Mouse (Mus musculus): ENCODE data around the gene Exosc5. TPM values are rescaled to one million over a fixed set of nuclear protein-coding genes. Genes with fewer than 3 reads are reported as not detected.

The Exosc5 gene
- polyA plus RNA-seq, 1 experiment from 2014 or later, result 44.7 TPM

DNA sequence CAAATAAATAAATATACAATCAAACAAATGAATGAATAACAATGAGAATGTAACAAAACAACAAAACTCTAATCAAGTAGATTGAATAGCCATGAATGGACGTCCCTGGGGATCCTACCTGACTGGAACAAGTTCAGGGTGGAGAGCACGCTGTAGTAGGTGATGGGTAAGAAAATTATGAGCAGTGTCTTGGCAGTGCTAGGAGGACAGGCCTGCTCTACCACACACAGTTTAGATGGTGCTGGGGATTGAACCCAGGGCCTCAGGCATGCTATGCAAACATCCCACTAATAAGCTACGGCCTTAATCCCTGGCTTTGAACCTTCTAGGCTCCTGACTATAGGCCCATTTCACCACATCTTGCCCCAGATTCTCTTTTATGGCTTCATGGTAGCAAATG lies 58.5 kb downstream of the Exosc5 start:
- ATAC-seq (ENCODE audit: low FRiP score), result no peak
- Histone ChIP-seq H3K4me3 (0 out of 2 replicates have a peak overlapping the region, but pooled peaks have one; percentile 9), H3K4me1 (replicated peaks) (peaks cover 18% of the 10 kb centered on the region), H3K4me2 (peak overlapping the region; percentile 94), H3K27me3 (no peaks in the 10 kb centered on the region), H3K36me3 (peaks cover 64% of the 10 kb centered on the region), H3K27ac (no peak overlapping the region), H3K9ac (0 out of 2 replicates have a peak overlapping the region, but pooled peaks have one; percentile 75), H3K9me3 (no peaks in the 10 kb centered on the region)
- 92% methylated on average over 3 of the region's 3 CpGs for WGBS

DNA sequence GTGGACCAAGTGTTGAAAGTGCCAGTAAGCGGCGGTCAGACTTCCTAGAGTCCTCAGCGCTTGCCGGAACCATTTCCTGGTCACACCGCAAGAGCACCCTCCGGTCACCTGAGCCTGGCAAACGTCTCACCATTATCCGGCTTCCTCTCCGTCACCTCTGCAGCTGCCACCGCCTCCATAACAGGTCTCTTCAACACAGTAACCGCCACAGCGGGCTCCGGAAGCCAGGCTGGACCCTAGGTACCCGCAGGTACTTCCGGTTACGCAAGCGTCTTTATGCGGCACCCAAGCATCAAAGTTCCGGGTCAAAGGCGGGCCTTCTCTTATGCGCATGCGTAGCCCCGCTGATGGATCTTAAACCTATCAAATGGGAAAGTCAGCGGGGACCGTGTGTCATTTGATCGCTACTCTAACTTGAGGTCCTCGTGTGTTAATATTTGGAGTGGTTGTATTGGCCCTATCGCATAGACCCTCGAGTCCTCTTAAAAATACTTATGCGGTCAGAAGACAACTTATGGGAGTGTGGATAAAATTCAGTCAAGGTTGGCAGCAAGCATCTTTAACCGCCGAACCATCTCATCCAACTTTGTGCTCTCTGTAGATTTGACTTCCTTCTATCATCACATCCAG lies 59.9 kb downstream of the Exosc5 start, which contains the start of gene Ccdc97:
TSS of gene Ccdc97 (minus strand) at position 301 of the 630 bp plus-strand sequence.
- peak; percentile 86 for ATAC-seq (ENCODE audit: low FRiP score)
- peak within 1 kb of the TSS; percentile 75 for H3K9ac ChIP-seq
- H3K27ac ChIP-seq, result peak within 1 kb of the TSS; percentile 77
- no peaks in the 10 kb centered on the region for H3K9me3 ChIP-seq
- peak within 1 kb of the TSS; percentile 94 for H3K4me2 ChIP-seq
- H3K4me3 ChIP-seq, result peak within 1 kb of the TSS; percentile 53
- H3K4me1 ChIP-seq (replicated peaks), result peaks cover 18% of the 10 kb centered on the region
- 5% methylated on average over 32 of the region's 32 CpGs for WGBS
- H3K36me3 ChIP-seq, result peaks cover 64% of the 10 kb centered on the region
- no peaks in the 10 kb centered on the region for H3K27me3 ChIP-seq

DNA sequence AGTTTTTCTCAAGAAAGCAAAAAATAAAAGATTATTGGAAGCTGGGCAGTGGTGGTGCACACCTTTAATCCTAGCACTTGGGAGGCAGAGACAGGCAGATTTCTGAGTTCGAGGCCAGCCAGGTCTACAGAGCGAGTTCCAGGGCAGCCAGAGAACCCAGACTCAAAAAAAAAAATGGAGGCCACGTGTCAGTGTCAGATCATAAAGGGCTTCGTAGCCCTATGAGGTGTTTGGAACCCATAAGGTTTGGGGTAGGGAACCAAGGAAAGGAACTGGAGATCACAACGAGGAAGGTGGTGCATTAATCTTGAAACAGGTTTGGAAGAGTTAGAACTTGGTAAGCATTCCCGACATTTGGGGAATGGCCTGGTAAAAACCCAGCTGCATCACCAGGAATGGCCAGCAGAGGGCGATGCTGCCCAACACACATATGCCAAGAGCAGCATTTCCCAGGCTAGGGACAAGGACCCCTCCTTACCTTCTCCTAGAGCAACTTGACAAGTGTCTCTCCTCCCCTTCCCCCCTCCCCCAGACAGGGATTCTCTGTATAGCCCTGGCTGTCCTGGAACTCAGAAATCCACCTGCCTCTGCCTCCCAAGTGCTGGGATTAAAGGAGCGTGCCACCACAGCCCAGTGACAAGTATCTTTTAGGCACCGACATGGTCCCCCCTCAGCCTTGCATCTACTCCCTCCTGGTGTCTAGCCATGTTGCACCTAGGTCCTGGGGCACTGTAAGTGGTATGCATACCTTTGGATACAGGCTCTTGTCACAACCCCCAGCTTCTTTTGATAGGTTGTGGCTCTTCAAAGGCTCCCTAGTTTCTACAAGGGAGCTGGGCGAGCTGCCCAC lies 61.0 kb downstream of the Exosc5 start:
- peak; percentile 36 for ATAC-seq (ENCODE audit: low FRiP score)
- Histone ChIP-seq H3K27ac (no peak overlapping the region), H3K4me1 (replicated peaks) (peaks cover 18% of the 10 kb centered on the region), H3K9me3 (no peaks in the 10 kb centered on the region), H3K36me3 (peaks cover 64% of the 10 kb centered on the region), H3K9ac (no peak overlapping the region), H3K27me3 (no peaks in the 10 kb centered on the region), H3K4me2 (peak overlapping the region; percentile 94; the same call in 1 of the 2 replicates), H3K4me3 (no peak overlapping the region)
- 62% methylated on average over 10 of the region's 10 CpGs for WGBS

DNA sequence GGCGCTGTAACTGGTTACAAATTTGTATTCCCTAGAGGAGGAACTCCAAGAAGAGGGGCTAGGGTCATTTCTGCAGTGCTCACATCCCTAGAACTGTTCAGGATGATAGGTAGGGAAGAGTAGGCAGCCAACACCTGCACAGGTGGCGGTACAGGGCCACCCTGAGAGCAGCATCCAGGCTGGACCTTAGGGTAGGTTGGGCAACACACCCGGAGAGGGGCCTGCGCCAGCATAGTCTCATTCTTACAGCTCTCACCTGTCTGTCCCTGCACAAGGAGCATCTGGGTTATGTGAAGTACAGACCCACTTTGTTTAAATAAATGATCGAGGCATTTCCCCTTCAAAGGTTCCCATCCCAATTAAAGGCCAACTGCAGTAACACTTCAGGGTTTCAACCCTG lies 61.8 kb downstream of the Exosc5 start:
- 91% methylated on average over 5 of the region's 5 CpGs for WGBS
- Histone ChIP-seq H3K4me1 (replicated peaks) (peaks cover 18% of the 10 kb centered on the region), H3K4me3 (no peak overlapping the region), H3K27me3 (no peaks in the 10 kb centered on the region), H3K9me3 (no peaks in the 10 kb centered on the region), H3K36me3 (peaks cover 64% of the 10 kb centered on the region), H3K27ac (no peak overlapping the region), H3K4me2 (no peak overlapping the region), H3K9ac (no peak overlapping the region)
- ATAC-seq (ENCODE audit: low FRiP score), result no peak

Other genes starting within 250 kb of the Exosc5 start
- gene Cxcl17, start 246.3 kb upstream of the Exosc5 start, polyA plus RNA-seq (2015; fragmentation: Nextera tagmentation; extraction: Ambion mirVana), result 0.23 and 0.82 TPM in 2 replicates
- gene Ceacam1, start 181.6 kb upstream of the Exosc5 start, polyA plus RNA-seq (2015; fragmentation: Nextera tagmentation; extraction: Ambion mirVana), result 0.88 and 0.96 TPM in 2 replicates
- gene Ceacam2, start 119.3 kb upstream of the Exosc5 start, polyA plus RNA-seq (2015; fragmentation: Nextera tagmentation; extraction: Ambion mirVana), result 0.12 and 0.16 TPM in 2 replicates
- not detected in 2 replicates for gene Erich4, start 43.3 kb upstream of the Exosc5 start, polyA plus RNA-seq (2015; fragmentation: Nextera tagmentation; extraction: Ambion mirVana)
- gene Dmac2, start 39.8 kb upstream of the Exosc5 start, polyA plus RNA-seq (2015; fragmentation: Nextera tagmentation; extraction: Ambion mirVana), result 35.8 and 42.6 TPM in 2 replicates
- 1.0 and 1.2 TPM in 2 replicates for gene B3gnt8, start 32.5 kb upstream of the Exosc5 start, polyA plus RNA-seq (2015; fragmentation: Nextera tagmentation; extraction: Ambion mirVana)
- gene Bckdha, start 183 bp upstream of the Exosc5 start, polyA plus RNA-seq (2015; fragmentation: Nextera tagmentation; extraction: Ambion mirVana), result 46.3 and 49.2 TPM in 2 replicates
- 15.6 and 16.3 TPM in 2 replicates for gene Tmem91, start 16.0 kb downstream of the Exosc5 start, polyA plus RNA-seq (2015; fragmentation: Nextera tagmentation; extraction: Ambion mirVana)
- gene B9d2, start 21.6 kb downstream of the Exosc5 start, polyA plus RNA-seq (2015; fragmentation: Nextera tagmentation; extraction: Ambion mirVana), result 40.0 and 41.5 TPM in 2 replicates
- gene Tgfb1, start 27.8 kb downstream of the Exosc5 start, polyA plus RNA-seq (2015; fragmentation: Nextera tagmentation; extraction: Ambion mirVana), result 0.85 and 1.2 TPM in 2 replicates
- 33.1 and 33.8 TPM in 2 replicates for gene Ccdc97, start 59.9 kb downstream of the Exosc5 start, polyA plus RNA-seq (2015; fragmentation: Nextera tagmentation; extraction: Ambion mirVana)
- gene Hnrnpul1, start 95.6 kb downstream of the Exosc5 start, polyA plus RNA-seq (2015; fragmentation: Nextera tagmentation; extraction: Ambion mirVana), result 49.9 and 50.7 TPM in 2 replicates
- gene Axl, start 129.5 kb downstream of the Exosc5 start, polyA plus RNA-seq (2015; fragmentation: Nextera tagmentation; extraction: Ambion mirVana), result 21.9 and 22.2 TPM in 2 replicates
- 1.4 and 2.1 TPM in 2 replicates for gene Cyp2s1, start 157.7 kb downstream of the Exosc5 start, polyA plus RNA-seq (2015; fragmentation: Nextera tagmentation; extraction: Ambion mirVana)
- not detected in 2 replicates for gene Cyp2b10, start 238.5 kb downstream of the Exosc5 start, polyA plus RNA-seq (2015; fragmentation: Nextera tagmentation; extraction: Ambion mirVana)

Measured in hindbrain, embryonic 13.5 days (tissue).